8 mouse cellular contexts compared by ENCODE assay signal in the genomic region with DNA sequence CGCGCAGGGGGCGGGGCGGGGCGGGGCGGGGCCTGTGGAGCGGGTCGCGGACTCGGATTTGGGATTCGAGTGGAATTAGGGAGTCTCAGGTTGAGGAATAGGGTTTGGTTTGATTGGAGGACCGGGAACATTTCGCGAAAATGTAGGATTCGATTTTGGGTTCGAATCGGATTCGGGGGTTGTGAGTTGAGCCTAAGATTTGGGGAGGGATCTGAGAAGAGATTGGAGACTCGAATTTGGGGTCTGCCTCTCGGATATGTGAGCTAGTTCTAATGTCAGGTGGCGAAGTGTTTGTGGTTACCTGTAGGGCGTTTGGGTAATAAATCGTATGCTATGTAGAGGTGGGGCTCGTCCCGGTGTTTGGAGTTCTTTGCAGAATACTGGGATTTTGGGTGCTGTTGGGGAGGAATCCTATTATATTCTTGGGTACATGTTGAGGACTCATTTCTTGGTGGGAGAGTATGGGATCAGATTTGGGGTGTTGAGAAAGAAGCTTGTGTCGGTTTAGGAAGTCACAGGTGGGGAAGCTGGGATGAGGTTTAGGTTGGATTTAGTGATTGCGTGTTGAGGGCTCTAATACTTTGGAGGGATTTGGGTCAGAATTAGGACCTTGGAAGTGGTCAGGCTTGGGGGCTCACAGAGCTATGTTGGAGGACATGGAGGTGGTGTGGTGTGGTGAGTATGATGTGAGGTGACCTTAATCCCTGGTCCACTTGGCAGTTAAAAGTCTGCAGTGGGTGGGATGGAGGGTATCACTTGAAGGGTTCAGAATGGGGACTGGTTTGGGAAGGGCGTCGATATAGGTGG. TPM values are rescaled to one million over a fixed set of nuclear protein-coding genes. Genes with fewer than 3 reads are reported as not detected.
A peak's percentile ranks its signal among the peaks of the same experiment; 100 is the strongest.
DNase-seq lines count a peak whose midpoint lies in the region; ATAC-seq and TF ChIP-seq lines count a peak whose summit lies in the region.

No protein-coding gene starts in this region.

- H3K9me3 ChIP-seq in heart, embryonic 11.5 days (replicated peaks; ENCODE audit: control insufficient read depth, low read length) = no peaks in the 10 kb centered on the region
- H3K9me3 ChIP-seq in ES-Bruce4 (replicated peaks; ENCODE audit: control insufficient read depth, insufficient read depth, low read length, poor library complexity, severe bottlenecking) = no peaks in the 10 kb centered on the region
- no peaks in the 10 kb centered on the region for H3K9me3 ChIP-seq in forebrain, postnatal 0 days (ENCODE audit: low read length)
- no peaks in the 10 kb centered on the region for H3K9me3 ChIP-seq in liver, embryonic 16.5 days (replicated peaks; ENCODE audit: control insufficient read depth, low read length)

- WGBS in heart, embryonic 11.5 days (ENCODE audit: insufficient replicate concordance) = 8% methylated on average over 29 of the region's 29 CpGs
- WGBS in forebrain, postnatal 0 days = 8% methylated on average over 27 of the region's 29 CpGs
- WGBS in liver, embryonic 16.5 days (ENCODE audit: insufficient replicate concordance) = 6% methylated on average over 29 of the region's 29 CpGs

- peak overlapping the region; percentile 90 for H3K9ac ChIP-seq in heart, embryonic 11.5 days (ENCODE audit: low read depth, low read length)
- H3K9ac ChIP-seq in ES-Bruce4 (ENCODE audit: low read depth, poor library complexity, severe bottlenecking) = peak overlapping the region; percentile 88
- peak overlapping the region; percentile 88 for H3K9ac ChIP-seq in forebrain, postnatal 0 days
- peak overlapping the region; percentile 79 for H3K9ac ChIP-seq in liver, embryonic 16.5 days (ENCODE audit: low read depth, low read length)

- no peak for DNase-seq in heart, adult 18-20 months
- DNase-seq in forebrain, postnatal 0 days = no peak
- DNase-seq in urinary bladder, adult 2 months (ENCODE audit: low spot score) = no peak
- DNase-seq in MN1 (ENCODE audit: low spot score) = no peak
- no peak for DNase-seq in spleen, adult 18-20 months

- H3K27me3 ChIP-seq in heart, embryonic 11.5 days (ENCODE audit: control insufficient read depth, insufficient read depth, low read length) = no peaks in the 10 kb centered on the region
- no peaks in the 10 kb centered on the region for H3K27me3 ChIP-seq in ES-Bruce4 (ENCODE audit: control insufficient read depth, insufficient read depth, low read length, poor library complexity, severe bottlenecking)
- no peaks in the 10 kb centered on the region for H3K27me3 ChIP-seq in forebrain, postnatal 0 days (ENCODE audit: insufficient read depth, low read length)
- H3K27me3 ChIP-seq in liver, embryonic 16.5 days (ENCODE audit: control insufficient read depth, insufficient read depth, low read depth, low read length) = no peaks in the 10 kb centered on the region

- no peak for TF ChIP-seq CTCF in ES-Bruce4 (IDR thresholded peaks at IDR 0.05; ENCODE audit: low read depth, low read length)
- no peak for TF ChIP-seq CTCF in forebrain, postnatal 0 days (IDR thresholded peaks at IDR 0.05; ENCODE audit: low read depth)

- TF ChIP-seq EP300 in ES-Bruce4 (IDR thresholded peaks at IDR 0.05; ENCODE audit: insufficient read depth, low read depth, low read length) = no peak

- peak overlapping the region; percentile 99 for H3K4me2 ChIP-seq in heart, embryonic 11.5 days
- peak overlapping the region; percentile 60 for H3K4me2 ChIP-seq in forebrain, postnatal 0 days (ENCODE audit: low read depth)
- peak overlapping the region; percentile 86 for H3K4me2 ChIP-seq in liver, embryonic 16.5 days (ENCODE audit: low read depth, low read length)

- peak overlapping the region; percentile 76 for H3K4me3 ChIP-seq in heart, embryonic 11.5 days (ENCODE audit: low read depth, low read length)
- peak overlapping the region; percentile 93 for H3K4me3 ChIP-seq in ES-Bruce4 (ENCODE audit: low read depth, low read length)
- peak overlapping the region; percentile 83 for H3K4me3 ChIP-seq in forebrain, postnatal 0 days (ENCODE audit: low read depth, low read length)
- peak overlapping the region; percentile 75 for H3K4me3 ChIP-seq in liver, embryonic 16.5 days (ENCODE audit: low read depth, low read length)

- H3K27ac ChIP-seq in heart, embryonic 11.5 days (ENCODE audit: low read depth, low read length) = peak overlapping the region; percentile 94
- H3K27ac ChIP-seq in ES-Bruce4 (ENCODE audit: insufficient read depth, low read length) = no peak overlapping the region
- peak overlapping the region; percentile 89 for H3K27ac ChIP-seq in forebrain, postnatal 0 days (ENCODE audit: low read depth, low read length)
- H3K27ac ChIP-seq in liver, embryonic 16.5 days (ENCODE audit: low read length) = peak overlapping the region; percentile 92

- ATAC-seq in heart, embryonic 11.5 days (replicated peaks; ENCODE audit: insufficient number of reproducible peaks, low FRiP score, low TSS enrichment) = no peak
- no peak for ATAC-seq in forebrain, postnatal 0 days
- ATAC-seq in liver, embryonic 16.5 days (ENCODE audit: low read depth) = no peak

- peaks cover 30% of the 10 kb centered on the region for H3K4me1 ChIP-seq in heart, embryonic 11.5 days (ENCODE audit: control insufficient read depth, insufficient read depth, low read length)
- no peaks in the 10 kb centered on the region for H3K4me1 ChIP-seq in ES-Bruce4 (ENCODE audit: control insufficient read depth, insufficient read depth, low read length)
- no peaks in the 10 kb centered on the region for H3K4me1 ChIP-seq in forebrain, postnatal 0 days (ENCODE audit: insufficient read depth)
- H3K4me1 ChIP-seq in liver, embryonic 16.5 days (ENCODE audit: control insufficient read depth, low read depth, low read length) = peaks cover 65% of the 10 kb centered on the region

- no peak for TF ChIP-seq POLR2A in ES-Bruce4 (IDR thresholded peaks at IDR 0.05; ENCODE audit: insufficient read depth, low read length)

- H3K36me3 ChIP-seq in heart, embryonic 11.5 days (ENCODE audit: control insufficient read depth, insufficient read depth, low read length) = peaks cover 7% of the 10 kb centered on the region
- peaks cover 3% of the 10 kb centered on the region for H3K36me3 ChIP-seq in ES-Bruce4 (ENCODE audit: control insufficient read depth, insufficient read depth, low read length, poor library complexity, severe bottlenecking)
- peaks cover 21% of the 10 kb centered on the region for H3K36me3 ChIP-seq in forebrain, postnatal 0 days (ENCODE audit: insufficient read depth)
- peaks cover 19% of the 10 kb centered on the region for H3K36me3 ChIP-seq in liver, embryonic 16.5 days (ENCODE audit: control insufficient read depth, insufficient read depth)

RNA-seq across cellular contexts. Expression of a gene that starts 0.8 kb away (rescaled TPM):
- 1,894 and 1,935 TPM in 2 replicates for polyA plus RNA-seq in heart, embryonic 11.5 days (2014; fragmentation: Nextera tagmentation; extraction: Ambion mirVana)
- total RNA-seq in heart, adult 18-20 months (2021) = 100 to 1,000 TPM; 897 to 934 TPM
- polyA plus RNA-seq in ES-Bruce4 (2011; ENCODE audit: insufficient read depth, insufficient read length, low read depth, missing spikeins) = 471 and 498 TPM in 2 replicates
- 1,019 and 1,040 TPM in 2 replicates for total RNA-seq in forebrain, postnatal 0 days (2014; rRNA removed)
- polyA plus RNA-seq in forebrain, postnatal 0 days (2015; fragmentation: Nextera tagmentation; extraction: Ambion mirVana) = 1,146 and 1,244 TPM in 2 replicates
- 1,363 and 1,382 TPM in 2 replicates for polyA plus RNA-seq in liver, embryonic 16.5 days (2015; fragmentation: Nextera tagmentation; extraction: Ambion mirVana)
- 566 and 709 TPM in 2 replicates for polyA plus RNA-seq in urinary bladder, adult 2 months (2012; rRNA removed)

RNA-seq across cellular contexts. Expression of a gene that starts 14.0 kb away (rescaled TPM):
- polyA plus RNA-seq in heart, embryonic 11.5 days (2014; fragmentation: Nextera tagmentation; extraction: Ambion mirVana) = 8.0 and 10.0 TPM in 2 replicates
- total RNA-seq in heart, adult 18-20 months (2021) = under 1 TPM; 0.41 to 0.69 TPM
- 0.85 TPM in 1 of 2 replicates, not detected in the other for polyA plus RNA-seq in ES-Bruce4 (2011; ENCODE audit: insufficient read depth, insufficient read length, low read depth, missing spikeins)
- 0.38 TPM in 1 of 2 replicates, not detected in the other for total RNA-seq in forebrain, postnatal 0 days (2014; rRNA removed)
- polyA plus RNA-seq in forebrain, postnatal 0 days (2015; fragmentation: Nextera tagmentation; extraction: Ambion mirVana) = 0.70 and 0.76 TPM in 2 replicates
- polyA plus RNA-seq in liver, embryonic 16.5 days (2015; fragmentation: Nextera tagmentation; extraction: Ambion mirVana) = 0.54 and 1.2 TPM in 2 replicates
- polyA plus RNA-seq in urinary bladder, adult 2 months (2012; rRNA removed) = 1.0 and 1.3 TPM in 2 replicates

RNA-seq across cellular contexts. Expression of a gene that starts 16.6 kb away (rescaled TPM):
- polyA plus RNA-seq in heart, embryonic 11.5 days (2014; fragmentation: Nextera tagmentation; extraction: Ambion mirVana) = 0.14 TPM in 1 of 2 replicates, not detected in the other
- total RNA-seq in heart, adult 18-20 months (2021) = 10 to 100 TPM; 13.5 to 16.6 TPM
- polyA plus RNA-seq in ES-Bruce4 (2011; ENCODE audit: insufficient read depth, insufficient read length, low read depth, missing spikeins) = 1.2 and 2.4 TPM in 2 replicates
- total RNA-seq in forebrain, postnatal 0 days (2014; rRNA removed) = 23.3 and 23.7 TPM in 2 replicates
- 18.5 and 20.3 TPM in 2 replicates for polyA plus RNA-seq in forebrain, postnatal 0 days (2015; fragmentation: Nextera tagmentation; extraction: Ambion mirVana)
- not detected in 2 replicates for polyA plus RNA-seq in liver, embryonic 16.5 days (2015; fragmentation: Nextera tagmentation; extraction: Ambion mirVana)
- polyA plus RNA-seq in urinary bladder, adult 2 months (2012; rRNA removed) = not detected in 2 replicates

RNA-seq across cellular contexts. Expression of a gene that starts 22.2 kb away (rescaled TPM):
- 0.11 TPM in 1 of 2 replicates, not detected in the other for polyA plus RNA-seq in heart, embryonic 11.5 days (2014; fragmentation: Nextera tagmentation; extraction: Ambion mirVana)
- under 1 TPM in 1 of 2 experiments, not detected in 1; 0.33 TPM for total RNA-seq in heart, adult 18-20 months (2021)
- polyA plus RNA-seq in ES-Bruce4 (2011; ENCODE audit: insufficient read depth, insufficient read length, low read depth, missing spikeins) = 0.40 TPM in 1 of 2 replicates, not detected in the other
- total RNA-seq in forebrain, postnatal 0 days (2014; rRNA removed) = 0.62 and 0.69 TPM in 2 replicates
- polyA plus RNA-seq in forebrain, postnatal 0 days (2015; fragmentation: Nextera tagmentation; extraction: Ambion mirVana) = not detected in 2 replicates
- 0.08 TPM in 1 of 2 replicates, not detected in the other for polyA plus RNA-seq in liver, embryonic 16.5 days (2015; fragmentation: Nextera tagmentation; extraction: Ambion mirVana)
- 0.40 and 0.62 TPM in 2 replicates for polyA plus RNA-seq in urinary bladder, adult 2 months (2012; rRNA removed)

RNA-seq across cellular contexts. Expression of a gene that starts 27.7 kb away (rescaled TPM):
- 201 and 218 TPM in 2 replicates for polyA plus RNA-seq in heart, embryonic 11.5 days (2014; fragmentation: Nextera tagmentation; extraction: Ambion mirVana)
- 10 to 100 TPM; 23.5 to 27.8 TPM for total RNA-seq in heart, adult 18-20 months (2021)
- polyA plus RNA-seq in ES-Bruce4 (2011; ENCODE audit: insufficient read depth, insufficient read length, low read depth, missing spikeins) = 105 and 135 TPM in 2 replicates
- total RNA-seq in forebrain, postnatal 0 days (2014; rRNA removed) = 158 and 292 TPM in 2 replicates
- 306 and 392 TPM in 2 replicates for polyA plus RNA-seq in forebrain, postnatal 0 days (2015; fragmentation: Nextera tagmentation; extraction: Ambion mirVana)
- 92.5 and 108 TPM in 2 replicates for polyA plus RNA-seq in liver, embryonic 16.5 days (2015; fragmentation: Nextera tagmentation; extraction: Ambion mirVana)
- polyA plus RNA-seq in urinary bladder, adult 2 months (2012; rRNA removed) = 117 and 147 TPM in 2 replicates
